In the genomic region with DNA sequence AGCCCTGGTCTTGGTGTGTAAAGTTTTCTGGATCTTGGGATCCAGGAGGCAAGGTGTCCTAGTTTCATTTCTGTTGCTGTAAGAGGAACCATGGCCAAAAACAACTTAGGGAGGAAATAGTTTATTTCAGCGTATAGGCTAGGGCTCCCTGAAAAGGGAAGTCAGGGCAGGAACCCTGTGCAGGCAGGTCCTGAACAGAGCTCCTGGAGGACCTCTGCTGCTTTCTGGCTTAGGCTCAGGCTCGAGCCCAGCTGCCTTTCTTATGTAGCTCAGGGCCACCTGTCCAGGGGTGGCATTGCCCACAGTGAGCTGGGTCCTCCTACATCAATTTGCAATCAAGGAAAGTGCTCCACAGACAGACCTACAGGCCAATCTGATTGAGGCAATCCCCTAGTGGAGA, we compare ENCODE assay signal across 9 mouse cellular contexts.
"Had no signal": no experiment of that assay in that cellular context is flagged by ENCODE, and none has a peak within 500 bp of the region (broad histone marks: within the 10 kb centered on the region; RNA-seq: fewer than 3 reads in every experiment).

No protein-coding gene starts in this region.

- DNase-seq: kidney, adult 9 months; kidney, postnatal 10 days; kidney, postnatal 4 days; lung, postnatal 14 days; thymus, postnatal 4 days had no signal

- H3K4me3 ChIP-seq: limb, embryonic 15.5 days; liver, embryonic 12.5 days; lung, embryonic 15.5 days; midbrain, embryonic 15.5 days had no signal

- ATAC-seq: liver, embryonic 12.5 days; midbrain, embryonic 15.5 days had no signal

- H3K4me1 ChIP-seq: limb, embryonic 15.5 days; liver, embryonic 12.5 days; lung, embryonic 15.5 days; midbrain, embryonic 15.5 days had no signal
